Mouse (Mus musculus) liver, adult 2 months (tissue): ENCODE data around the gene Evx2. TPM values are rescaled to one million over a fixed set of nuclear protein-coding genes. Genes with fewer than 3 reads are reported as not detected.

ENCODE experiments used
- DNase-seq: peaks from one replicate; pipeline ENCODE4 v3.0.0-alpha.2; 2011; ENCODE audit warnings: low read depth, low spot score; ENCODE audit errors: extremely low read depth
- H3K27ac ChIP-seq: fragments of 200-500 bp; replicated peaks from 2 replicates; pipeline ENCODE4 v1.5.1; 2012; ENCODE audit warnings: low read depth, mild to moderate bottlenecking, control low read depth, inconsistent platforms, low read length; ENCODE audit not compliant: insufficient read depth
- H3K27me3 ChIP-seq: fragments of 200-500 bp; 2 replicates; pipeline ENCODE4 v1.6.1; 2012; ENCODE audit warnings: mild to moderate bottlenecking, moderate library complexity, low read length, inconsistent platforms; ENCODE audit not compliant: control insufficient read depth, insufficient read depth
- H3K36me3 ChIP-seq: fragments of 200-500 bp; 2 replicates; pipeline ENCODE4 v1.6.1; 2012; ENCODE audit warnings: low read length, inconsistent platforms; ENCODE audit not compliant: control insufficient read depth, insufficient read depth
- H3K4me1 ChIP-seq: fragments of 200-500 bp; 2 replicates; pipeline ENCODE4 v1.6.1; 2011; ENCODE audit warnings: low read length; ENCODE audit not compliant: control insufficient read depth, insufficient read depth
- H3K4me3 ChIP-seq: fragments of 200-500 bp; 2 replicates; pipeline ENCODE4 v1.5.1; 2011; ENCODE audit warnings: low read depth, mild to moderate bottlenecking, control low read depth, low read length, moderate library complexity; ENCODE audit not compliant: insufficient read depth
- H3K79me2 ChIP-seq: fragments of 200-500 bp; 2 replicates; pipeline ENCODE4 v1.6.1; 2012; ENCODE audit warnings: inconsistent platforms, mild to moderate bottlenecking, low read length, moderate library complexity; ENCODE audit not compliant: control insufficient read depth, insufficient read depth
- H3K9ac ChIP-seq: fragments of 200-500 bp; 2 replicates; pipeline ENCODE4 v1.6.1; 2012; ENCODE audit warnings: low read depth, mild to moderate bottlenecking, control low read depth, inconsistent platforms, low read length
- CTCF ChIP-seq: fragments of 200-500 bp; IDR thresholded peaks from 2 replicates; pipeline ENCODE4 v1.5.1; 2011; ENCODE audit warnings: low read depth, low read length, control low read depth
- POLR2A ChIP-seq: fragments of 200-500 bp; IDR thresholded peaks from 2 replicates; pipeline ENCODE4 v1.6.1; 2011; ENCODE audit warnings: low read length, control low read depth; ENCODE audit not compliant: insufficient read depth; ENCODE audit errors: extremely low read depth
- WGBS: fragments of 180-500 bp; shearing (Covaris S2); methylation state at CpG from one replicate; pipeline ENCODE4 v1.1.7; 2018; 5-methylcytosine and 5-hydroxymethylcytosine counted together
- polyA plus RNA-seq: library from polyadenylated mRNA; depleted of rRNA; stranded (reverse); fragments of >200 nt; gene quantifications from 2 replicates; pipeline ENCODE4 v1.2.3, GENCODE M21; 2012
- total RNA-seq: library from RNA; depleted of rRNA; stranded (reverse); fragments of >200 nt; gene quantifications from 2 replicates; pipeline ENCODE4 v1.2.3, GENCODE M21; 2014

Evx2 gene
- total and polyA plus RNA-seq, 2 experiments = not detected

DNA sequence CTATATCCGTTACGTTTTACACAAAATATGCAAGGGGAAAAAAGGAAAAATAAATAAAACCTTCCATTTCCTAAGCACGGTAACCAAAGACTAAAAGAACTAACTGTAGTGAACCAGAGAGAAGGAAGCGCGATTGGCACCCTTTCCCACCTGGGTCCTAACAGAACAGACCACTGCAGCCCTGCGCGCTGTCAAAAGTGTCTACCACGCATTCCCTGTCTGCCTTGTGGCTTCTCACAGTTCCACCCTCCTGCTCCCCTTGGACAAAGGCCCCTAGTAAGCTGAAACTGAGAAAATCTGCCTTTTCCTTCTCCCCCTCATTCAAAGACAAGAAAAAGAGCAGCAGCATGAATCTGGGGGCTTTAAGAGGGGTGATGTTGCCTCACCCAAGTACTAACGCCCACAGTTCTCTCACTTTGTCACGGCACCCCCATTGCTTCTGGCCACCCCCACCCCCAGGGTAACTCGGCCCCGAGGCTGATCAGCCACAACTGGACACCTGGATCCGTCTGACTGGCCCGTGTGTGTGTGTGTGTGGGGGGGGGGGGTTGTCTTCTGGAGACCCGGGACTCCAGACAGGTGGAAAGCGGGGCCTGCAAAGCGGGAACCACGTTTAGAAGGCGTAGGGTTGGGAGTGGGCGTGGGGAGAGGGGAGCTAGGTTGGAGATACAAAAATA lies 4.5 kb downstream of the Evx2 start:
- Histone ChIP-seq H3K27ac (no peak overlapping the region), H3K4me3 (no peak overlapping the region)

DNA sequence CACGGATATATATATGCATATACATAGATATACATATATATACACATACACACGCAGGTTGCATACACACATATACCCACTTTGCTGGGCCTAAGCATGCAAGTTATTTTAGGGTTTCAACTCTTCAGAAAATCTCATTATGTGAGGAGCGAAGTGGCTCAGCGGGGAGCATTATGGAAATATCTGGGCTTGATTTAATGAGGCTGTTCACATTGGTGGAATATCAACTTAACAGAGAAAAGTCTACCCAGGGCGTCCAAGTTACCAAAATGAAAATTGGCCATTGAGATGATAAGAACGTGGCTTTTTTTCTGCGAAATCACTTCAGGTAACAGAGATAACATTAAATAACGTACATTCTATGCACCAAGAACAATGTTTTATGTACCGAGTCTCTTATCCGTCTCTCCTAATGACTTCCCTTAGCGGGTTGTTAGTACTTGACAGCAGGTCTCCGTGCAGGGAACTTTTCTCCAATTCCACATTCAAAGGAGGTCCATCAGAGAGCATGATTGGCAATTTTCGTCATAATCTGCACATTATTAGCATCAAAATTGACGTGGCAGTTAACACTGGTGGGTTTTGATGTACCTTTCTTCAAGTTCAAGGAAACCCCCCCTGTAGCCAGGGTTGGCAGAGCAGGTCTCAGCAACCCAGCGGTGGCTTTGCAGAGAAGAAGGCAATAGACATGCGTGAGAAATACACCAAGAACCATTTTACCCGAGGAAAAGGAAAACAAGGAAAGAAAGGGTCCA lies 5.4 kb downstream of the Evx2 start:
- peaks cover 33% of the 10 kb centered on the region for H3K27me3 ChIP-seq
- no peaks in the 10 kb centered on the region for H3K79me2 ChIP-seq
- no peak for DNase-seq
- H3K27ac ChIP-seq = no peak overlapping the region
- no peaks in the 10 kb centered on the region for H3K36me3 ChIP-seq
- whole genome bisulfite sequencing = 27% methylated on average over 17 of the region's 17 CpGs
- H3K9ac ChIP-seq = no peak overlapping the region
- H3K4me3 ChIP-seq = no peak overlapping the region
- H3K4me1 ChIP-seq = no peaks in the 10 kb centered on the region
- no peak for TF ChIP-seq CTCF
- no peak for TF ChIP-seq POLR2A

More for the DNA sequence above, 4.5 kb downstream of the Evx2 start:
- Histone ChIP-seq H3K36me3 (no peaks in the 10 kb centered on the region), H3K79me2 (no peaks in the 10 kb centered on the region), H3K9ac (no peak overlapping the region), H3K27me3 (peaks cover 35% of the 10 kb centered on the region), H3K4me1 (no peaks in the 10 kb centered on the region)
- DNase-seq = no peak
- TF ChIP-seq POLR2A (no peak), CTCF (no peak)
- 14% methylated on average over 19 of the region's 20 CpGs for WGBS

DNA sequence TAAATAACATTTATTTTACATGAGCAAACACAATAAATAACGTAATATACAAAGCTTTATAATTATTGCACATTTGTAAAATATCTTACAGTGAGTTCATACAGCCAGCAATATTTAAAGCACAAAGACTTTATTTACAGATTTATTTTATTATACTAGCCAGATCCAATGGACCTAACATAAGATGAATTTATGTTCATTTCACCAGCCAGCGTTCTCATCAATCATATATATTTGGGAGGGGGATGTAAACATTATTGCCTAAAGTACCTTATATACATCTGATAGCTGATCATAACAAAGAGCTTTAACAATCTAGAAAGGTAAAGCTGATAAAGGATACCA lies 6.4 kb downstream of the Evx2 start:
- TF ChIP-seq CTCF = no peak
- no peaks in the 10 kb centered on the region for H3K79me2 ChIP-seq
- H3K36me3 ChIP-seq = no peaks in the 10 kb centered on the region
- H3K9ac ChIP-seq = no peak overlapping the region
- H3K4me1 ChIP-seq = no peaks in the 10 kb centered on the region
- no peak for DNase-seq
- H3K27me3 ChIP-seq = peaks cover 30% of the 10 kb centered on the region
- H3K4me3 ChIP-seq = no peak overlapping the region
- 45% methylated on average over 2 of the region's 2 CpGs for WGBS
- no peak overlapping the region for H3K27ac ChIP-seq

- no peak overlapping the region for H3K27ac ChIP-seq
- H3K36me3 ChIP-seq = no peaks in the 10 kb centered on the region
- peaks cover 9% of the 10 kb centered on the region; the same call in 1 of the 2 replicates for H3K27me3 ChIP-seq
- no peaks in the 10 kb centered on the region for H3K79me2 ChIP-seq
- WGBS = 20% methylated on average over 7 of the region's 7 CpGs
- H3K4me1 ChIP-seq = no peaks in the 10 kb centered on the region
- H3K9ac ChIP-seq = no peak overlapping the region
- H3K4me3 ChIP-seq = no peak overlapping the region
- TF ChIP-seq CTCF (no peak), POLR2A (no peak)
- DNase-seq = no peak
Measured at GRCm38 (mm10) chr2:74647082-74647864, 12.1 kb downstream of the Evx2 start.

GRCm38 (mm10) chr2:74645631-74646030 lies 13.7 kb downstream of the Evx2 start:
- Histone ChIP-seq H3K4me1 (no peaks in the 10 kb centered on the region), H3K4me3 (no peak overlapping the region), H3K9ac (no peak overlapping the region), H3K27me3 (peaks cover 9% of the 10 kb centered on the region; the same call in 1 of the 2 replicates), H3K79me2 (no peaks in the 10 kb centered on the region), H3K36me3 (no peaks in the 10 kb centered on the region), H3K27ac (no peak overlapping the region)
- no peak for DNase-seq
- TF ChIP-seq CTCF (no peak), POLR2A (no peak)
- WGBS = 81% methylated on average over 3 of the region's 3 CpGs
